Mouse (Mus musculus): ENCODE measurements around the gene Ufd1. TPM values are rescaled to one million over a fixed set of nuclear protein-coding genes. Genes with fewer than 3 reads are reported as not detected.
A peak's percentile ranks its signal among the peaks of the same experiment; 100 is the strongest.
"Not testable (repeated sequence)": the region's sequence is repeated elsewhere in the genome, so short reads cannot be mapped to it uniquely, and the experiment has no call there.

Gene Ufd1
- polyA plus RNA-seq, 1 experiment, result 85.3 TPM

DNA sequence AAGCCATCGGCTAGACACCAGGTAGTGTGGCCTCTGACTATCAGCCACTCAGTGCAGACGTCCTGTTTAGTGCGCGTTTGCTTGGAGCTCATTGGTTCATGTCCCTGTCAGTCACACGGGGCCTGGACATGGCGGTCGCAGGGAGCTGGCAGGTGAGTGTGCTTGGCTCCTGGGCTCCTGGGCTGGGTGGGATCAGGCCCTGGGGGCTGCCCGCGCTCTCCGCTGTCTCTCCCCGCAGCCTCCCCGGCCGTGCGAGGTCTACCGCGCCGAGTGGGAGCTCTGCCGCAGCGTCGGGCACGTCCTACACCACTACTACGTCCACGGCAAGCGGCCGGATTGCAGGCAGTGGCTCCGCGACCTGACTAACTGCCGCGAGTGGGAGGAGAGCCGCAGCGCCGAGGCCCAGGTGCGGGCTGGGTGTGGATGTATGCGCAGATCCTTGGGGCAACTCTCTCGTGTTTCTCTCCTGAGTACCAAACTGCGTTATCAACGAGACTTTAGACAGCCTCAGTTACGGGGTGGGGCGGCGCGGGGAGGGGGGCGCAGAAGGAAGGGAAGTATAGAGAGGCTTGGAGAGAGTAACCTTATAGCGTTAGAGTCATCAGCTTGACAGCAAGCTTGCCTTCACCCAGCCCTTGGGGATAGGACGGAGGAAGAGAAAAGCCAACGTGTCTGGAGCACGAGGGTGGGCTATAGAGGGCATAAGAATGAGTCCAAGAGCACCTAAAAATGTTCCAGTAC is 25.1 kb downstream of the Ufd1 start, which contains the start of the genes 2510002D24Rik and Gm28539:
TSS of gene 2510002D24Rik (plus strand) at position 111 of the 741 bp plus-strand sequence.
TSS of gene Gm28539 (plus strand) at position 117 of the 741 bp plus-strand sequence.
- TF ChIP-seq POLR2A (IDR thresholded peaks at IDR 0.05; ENCODE audit: extremely low read depth, insufficient read depth, low read length) (peak; percentile 83), CTCF (IDR thresholded peaks at IDR 0.05; ENCODE audit: extremely low read depth, insufficient read depth, low read length) (no peak)
- H3K27ac ChIP-seq (ENCODE audit: insufficient read depth, low read length), result no peak within 1 kb of the TSS
- H3K4me1 ChIP-seq (ENCODE audit: control insufficient read depth, insufficient read depth, low read length), result peaks cover 4% of the 10 kb centered on the region; the same call in 1 of the 2 replicates
- H3K4me3 ChIP-seq (ENCODE audit: insufficient read depth, low read length), result peak within 1 kb of the TSS; percentile 51

DNA sequence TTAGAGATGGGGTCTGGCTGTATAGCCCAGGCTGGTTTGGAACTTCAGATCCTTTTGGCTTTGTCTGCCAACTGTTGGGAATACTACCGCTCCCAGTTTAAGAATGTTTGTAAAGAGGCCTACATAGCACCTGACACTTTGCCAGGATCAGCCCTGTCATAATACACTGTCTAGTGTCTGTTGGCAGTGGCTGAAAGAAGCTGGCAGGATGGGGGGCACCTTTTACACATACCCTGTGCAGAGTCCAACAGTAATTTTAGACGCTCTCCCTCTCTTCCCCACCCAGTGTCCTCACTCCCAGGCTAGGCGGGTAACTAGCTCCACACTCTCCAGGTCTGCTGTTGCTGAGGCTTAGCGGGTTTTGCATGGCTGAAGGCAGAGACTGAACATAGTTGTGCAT is 26.8 kb downstream of the Ufd1 start:
- Histone ChIP-seq H3K4me1 (ENCODE audit: control insufficient read depth, insufficient read depth, low read length) (peaks cover 4% of the 10 kb centered on the region; the same call in 1 of the 2 replicates), H3K27ac (ENCODE audit: insufficient read depth, low read length) (no peak overlapping the region), H3K4me3 (ENCODE audit: insufficient read depth, low read length) (no peak overlapping the region)
- TF ChIP-seq CTCF (IDR thresholded peaks at IDR 0.05; ENCODE audit: extremely low read depth, insufficient read depth, low read length) (no peak), POLR2A (IDR thresholded peaks at IDR 0.05; ENCODE audit: extremely low read depth, insufficient read depth, low read length) (no peak)

DNA sequence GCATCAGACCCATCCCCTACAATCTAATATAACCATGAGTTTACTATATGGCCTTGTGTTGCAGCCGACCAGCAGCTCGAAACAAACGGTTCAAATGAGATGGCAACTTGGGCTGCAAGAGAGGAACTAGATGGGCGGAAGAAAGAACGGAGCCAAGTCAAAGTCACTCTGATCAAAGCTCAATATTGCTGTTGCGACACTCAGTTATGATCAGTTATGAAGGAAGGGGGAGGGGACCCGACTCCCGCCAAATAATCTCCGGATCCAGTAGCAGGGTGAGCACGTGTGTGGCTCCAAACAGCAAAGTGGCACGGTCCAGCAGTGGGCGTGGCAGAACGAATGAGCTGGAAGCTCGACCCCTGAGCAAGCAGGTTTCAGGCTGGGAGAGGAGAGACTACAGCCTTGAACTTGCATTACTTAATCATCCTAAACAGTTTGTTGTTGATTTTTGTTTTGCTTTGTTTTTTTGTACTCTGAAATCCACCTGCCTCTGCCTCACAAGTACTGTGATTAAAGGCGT is 34.8 kb downstream of the Ufd1 start:
- TF ChIP-seq CTCF (IDR thresholded peaks at IDR 0.05; ENCODE audit: extremely low read depth, insufficient read depth, low read length), result no peak
- TF ChIP-seq POLR2A (IDR thresholded peaks at IDR 0.05; ENCODE audit: extremely low read depth, insufficient read depth, low read length), result no peak
- no peak overlapping the region for H3K4me3 ChIP-seq (ENCODE audit: insufficient read depth, low read length)
- no peaks in the 10 kb centered on the region for H3K4me1 ChIP-seq (ENCODE audit: control insufficient read depth, insufficient read depth, low read length)
- no peak overlapping the region for H3K27ac ChIP-seq (ENCODE audit: insufficient read depth, low read length)

DNA sequence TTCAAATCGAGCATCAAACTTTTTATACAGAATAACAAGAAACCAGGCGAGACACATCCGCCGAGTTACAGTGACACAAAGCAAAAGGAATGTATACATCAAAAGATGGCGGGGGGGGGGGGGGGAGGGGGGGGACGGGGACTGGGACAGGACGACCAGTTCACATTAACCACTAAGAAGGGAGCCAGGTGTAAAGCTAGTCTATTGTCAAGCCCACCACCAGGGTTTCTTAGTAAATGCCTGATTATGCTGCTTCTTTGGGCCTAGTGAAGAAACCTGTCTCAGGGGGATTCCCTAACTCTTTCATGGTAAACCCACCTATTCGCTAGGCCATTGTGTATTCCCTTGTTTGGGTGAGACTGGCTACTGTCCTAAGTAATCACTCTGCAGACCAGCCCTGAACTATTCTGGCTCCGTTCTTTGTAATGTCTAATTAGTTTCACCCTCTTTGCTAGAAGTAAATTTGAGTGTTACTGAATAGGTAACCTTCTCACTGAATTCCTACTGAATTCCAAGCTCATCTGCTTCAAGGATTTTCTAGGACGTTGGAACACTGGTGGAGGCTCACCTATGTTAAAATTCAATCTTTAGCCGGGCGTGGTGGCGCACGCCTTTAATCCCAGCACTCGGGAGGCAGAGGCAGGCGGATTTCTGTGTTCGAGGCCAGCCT is 38.1 kb downstream of the Ufd1 start:
- not testable (repeated sequence) for H3K27ac ChIP-seq (ENCODE audit: insufficient read depth, low read length); H3K4me1 ChIP-seq (ENCODE audit: control insufficient read depth, insufficient read depth, low read length); H3K4me3 ChIP-seq (ENCODE audit: insufficient read depth, low read length)

DNA sequence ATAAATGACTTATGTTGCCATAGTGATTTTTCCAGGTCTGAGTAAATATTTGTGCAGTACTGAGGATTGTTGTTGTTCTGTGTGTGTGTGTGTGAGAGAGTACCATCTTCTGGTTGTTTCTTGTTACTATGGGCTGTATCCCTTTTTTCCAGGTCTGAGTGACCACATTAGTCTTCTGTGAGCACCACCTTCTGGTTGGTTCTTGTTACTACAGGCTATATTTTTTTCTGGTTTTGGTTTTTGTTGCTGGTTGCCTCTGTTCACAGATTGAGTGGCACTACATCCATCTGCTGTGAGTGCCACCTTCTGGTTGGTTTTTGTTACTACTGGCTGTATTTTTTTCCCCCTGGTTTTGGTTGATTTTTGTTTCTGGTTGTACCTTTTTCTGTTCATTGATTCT is 47.0 kb downstream of the Ufd1 start:
- Histone ChIP-seq H3K4me1 (ENCODE audit: control insufficient read depth, insufficient read depth, low read length) (no peaks in the 10 kb centered on the region), H3K27ac (ENCODE audit: insufficient read depth, low read length) (no peak overlapping the region), H3K4me3 (ENCODE audit: insufficient read depth, low read length) (no peak overlapping the region)
- TF ChIP-seq POLR2A (IDR thresholded peaks at IDR 0.05; ENCODE audit: extremely low read depth, insufficient read depth, low read length) (no peak), CTCF (IDR thresholded peaks at IDR 0.05; ENCODE audit: extremely low read depth, insufficient read depth, low read length) (peak; percentile 25; the same call in 1 of the 2 replicates)

DNA sequence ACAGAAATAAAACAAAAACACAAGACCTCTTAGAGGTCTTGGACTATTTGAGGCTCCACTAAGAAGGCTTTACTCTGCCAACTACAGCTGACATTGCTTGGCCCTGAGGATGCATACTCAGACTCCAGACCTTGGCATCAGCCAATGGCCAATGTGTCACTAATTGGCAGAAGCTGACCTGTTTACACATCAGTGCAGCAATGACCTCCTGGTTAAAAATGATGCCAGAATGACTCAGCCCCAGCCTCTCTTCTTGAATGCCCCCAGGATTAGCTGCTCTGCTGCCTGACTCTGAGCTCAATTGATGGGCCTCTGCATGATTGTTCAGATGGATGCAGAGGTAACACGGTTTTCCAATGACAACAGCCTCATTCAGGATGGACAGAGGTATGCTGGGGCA is 48.6 kb downstream of the Ufd1 start:
- Histone ChIP-seq H3K4me3 (ENCODE audit: insufficient read depth, low read length) (no peak overlapping the region), H3K27ac (ENCODE audit: insufficient read depth, low read length) (no peak overlapping the region), H3K4me1 (ENCODE audit: control insufficient read depth, insufficient read depth, low read length) (no peaks in the 10 kb centered on the region)
- TF ChIP-seq CTCF (IDR thresholded peaks at IDR 0.05; ENCODE audit: extremely low read depth, insufficient read depth, low read length) (no peak), POLR2A (IDR thresholded peaks at IDR 0.05; ENCODE audit: extremely low read depth, insufficient read depth, low read length) (no peak)

DNA sequence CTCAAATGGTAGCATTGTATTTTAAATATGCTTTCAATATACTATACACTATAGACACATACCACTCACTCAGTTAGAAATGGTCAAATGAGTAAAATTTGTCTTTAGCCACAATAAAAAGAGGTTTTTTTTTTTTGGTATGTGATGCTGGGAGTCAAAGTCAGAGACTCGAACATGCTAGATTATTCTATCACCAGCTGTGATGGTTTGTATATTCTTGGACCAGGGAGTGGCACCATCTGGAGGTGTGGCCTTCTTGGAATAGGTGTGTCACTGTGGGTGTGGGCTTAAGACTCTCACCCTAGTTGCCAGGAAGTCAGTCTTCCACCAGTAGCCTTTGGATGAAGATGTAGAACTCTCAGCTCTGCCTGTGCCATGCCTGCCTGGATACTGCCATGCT is 58.9 kb downstream of the Ufd1 start:
- H3K4me3 ChIP-seq (ENCODE audit: insufficient read depth, low read length); H3K4me1 ChIP-seq (ENCODE audit: control insufficient read depth, insufficient read depth, low read length); H3K27ac ChIP-seq (ENCODE audit: insufficient read depth, low read length): not testable (repeated sequence)

DNA sequence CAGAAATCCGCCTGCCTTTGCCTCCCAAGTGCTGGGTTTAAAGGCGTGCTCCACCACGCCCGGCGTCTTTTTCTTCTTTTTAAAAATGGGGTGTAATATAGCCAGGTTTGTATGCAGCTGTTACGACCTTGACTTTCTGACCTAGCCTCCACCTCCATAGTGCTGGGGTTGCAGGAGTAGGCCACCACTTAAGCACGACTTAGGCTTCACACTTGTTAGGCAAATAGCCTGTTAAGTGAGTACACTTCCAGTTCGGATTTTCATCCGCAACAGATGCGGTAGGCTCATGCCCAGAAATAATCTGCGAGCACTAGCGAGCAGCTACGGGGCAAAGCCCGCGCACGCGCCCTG is 64.5 kb downstream of the Ufd1 start:
- no peak for TF ChIP-seq POLR2A (IDR thresholded peaks at IDR 0.05; ENCODE audit: extremely low read depth, insufficient read depth, low read length)
- no peak for TF ChIP-seq CTCF (IDR thresholded peaks at IDR 0.05; ENCODE audit: extremely low read depth, insufficient read depth, low read length)
- peak overlapping the region; percentile 98 for H3K4me3 ChIP-seq (ENCODE audit: insufficient read depth, low read length)

DNA sequence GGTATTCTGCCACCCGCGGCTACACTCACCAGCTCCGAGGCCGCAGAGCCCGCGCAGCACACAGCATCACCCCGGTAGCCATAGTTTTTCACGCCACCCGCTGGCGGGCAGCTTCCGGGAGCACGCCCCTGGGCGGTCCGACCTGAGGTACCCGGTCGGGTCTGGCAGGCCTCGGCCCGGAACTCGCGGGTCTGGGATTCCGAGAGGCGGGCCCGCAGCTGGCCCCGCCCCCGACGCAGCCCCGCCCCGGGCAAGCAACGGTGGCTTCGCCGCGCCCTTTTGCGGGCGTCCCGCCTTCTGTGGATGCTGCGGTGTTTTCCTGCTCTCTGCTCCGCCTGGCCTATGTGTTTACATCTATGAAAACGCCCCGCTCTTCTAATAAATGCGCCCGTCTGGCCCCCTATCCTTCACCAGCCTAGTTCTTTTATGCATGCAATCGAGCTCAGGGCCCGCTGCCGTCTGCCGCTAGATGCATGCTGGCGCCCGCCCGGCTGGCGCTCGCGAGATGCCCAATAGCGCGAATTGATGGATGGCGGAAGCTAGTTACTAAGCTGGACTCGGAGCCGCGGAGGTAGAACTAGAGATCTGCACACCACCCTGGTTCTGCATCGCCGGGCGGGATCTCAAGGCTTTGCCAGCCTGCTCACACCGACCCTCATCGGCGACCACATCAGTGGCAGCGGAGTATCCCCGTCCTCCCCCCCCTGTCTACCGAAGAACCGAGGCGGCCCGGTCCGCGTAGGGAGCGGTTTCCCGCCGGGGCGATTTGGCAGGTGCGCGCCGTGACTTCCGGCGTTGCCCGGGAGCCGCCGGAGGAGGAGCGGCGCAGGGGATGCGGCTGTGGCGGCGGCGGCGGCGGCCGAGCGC is 65.1 kb downstream of the Ufd1 start, which contains the start of the genes Mrpl40 and Hira:
TSS of gene Mrpl40 (minus strand) at position 421 of the 867 bp plus-strand sequence.
TSS of gene Hira (plus strand) at position 596 of the 867 bp plus-strand sequence.
- peak within 1 kb of the TSS; percentile 98 for H3K4me3 ChIP-seq (ENCODE audit: insufficient read depth, low read length)
- TF ChIP-seq POLR2A (IDR thresholded peaks at IDR 0.05; ENCODE audit: extremely low read depth, insufficient read depth, low read length) (peak; percentile 81), CTCF (IDR thresholded peaks at IDR 0.05; ENCODE audit: extremely low read depth, insufficient read depth, low read length) (no peak)
- peak within 1 kb of the TSS; percentile 98 for H3K27ac ChIP-seq (ENCODE audit: insufficient read depth, low read length)
- no peaks in the 10 kb centered on the region; the same call in 1 of the 2 replicates for H3K4me1 ChIP-seq (ENCODE audit: control insufficient read depth, insufficient read depth, low read length)

More for the DNA sequence above, 64.5 kb downstream of the Ufd1 start:
- Histone ChIP-seq H3K4me1 (ENCODE audit: control insufficient read depth, insufficient read depth, low read length) (no peaks in the 10 kb centered on the region; the same call in 1 of the 2 replicates), H3K27ac (ENCODE audit: insufficient read depth, low read length) (no peak overlapping the region)
